Mouse (Mus musculus) CH12.LX (cell line): ENCODE measurements around the gene Gm49403. TPM values are rescaled to one million over a fixed set of nuclear protein-coding genes. Genes with fewer than 3 reads are reported as not detected.

ENCODE experiments used
- DNase-seq: peaks from one replicate; pipeline ENCODE4 v3.0.0-alpha.2; 2013; ENCODE audit errors: extremely low read depth
- H3K27ac ChIP-seq: 2 replicates; pipeline ENCODE4 v1.5.1; 2012; ENCODE audit warnings: low read depth, mild to moderate bottlenecking, control low read depth, moderate library complexity; ENCODE audit not compliant: insufficient read depth
- H3K27me3 ChIP-seq: replicated peaks from 2 replicates; pipeline ENCODE3; 2012; ENCODE audit warnings: inconsistent platforms
- H3K36me3 ChIP-seq, 2 experiments: replicated peaks in 1 of 2; 2 replicates each; pipeline versions ENCODE3 to v1.6.1; 2012; ENCODE audit warnings: inconsistent platforms in 1 of 2, low read length in 1 of 2, mild to moderate bottlenecking in 1 of 2, mixed read lengths in 1 of 2, moderate library complexity in 1 of 2; ENCODE audit not compliant: control insufficient read depth in 1 of 2, insufficient read depth in 1 of 2
- H3K4me1 ChIP-seq, 2 experiments: 2 replicates each; pipeline ENCODE4 v1.6.1; 2012; ENCODE audit warnings: inconsistent platforms in 1 of 2, moderate library complexity in 1 of 2; ENCODE audit not compliant: insufficient read depth in 2 of 2, control insufficient read depth in 1 of 2
- H3K4me2 ChIP-seq: 2 replicates; pipeline ENCODE4 v1.6.1; 2012; ENCODE audit warnings: low read depth, mild to moderate bottlenecking, control low read depth; ENCODE audit not compliant: poor library complexity, insufficient read depth, severe bottlenecking
- H3K4me3 ChIP-seq, 3 experiments: fragments of 150-350 bp in 1 of 3; sonication (generic) in 1 of 3; replicated peaks in 1 of 3; 2 replicates each; pipeline versions ENCODE3 to v1.5.1; 2011 to 2012; ENCODE audit warnings: low read depth in 2 of 3, low read length in 2 of 3, mild to moderate bottlenecking in 2 of 3, moderate library complexity in 2 of 3, control low read depth in 1 of 3, improper control_type of control experiment in 1 of 3, inconsistent platforms in 1 of 3, mixed read lengths in 1 of 3; ENCODE audit not compliant: poor library complexity in 1 of 3
- H3K79me2 ChIP-seq: replicated peaks from 2 replicates; pipeline ENCODE4 v1.6.1; 2012; ENCODE audit warnings: mild to moderate bottlenecking, moderate library complexity; ENCODE audit not compliant: control insufficient read depth, poor library complexity, insufficient read depth, severe bottlenecking; ENCODE audit errors: extremely low read depth
- H3K9ac ChIP-seq: 2 replicates; pipeline ENCODE4 v1.6.1; 2012; ENCODE audit warnings: low read depth, mild to moderate bottlenecking, control low read depth, moderate library complexity; ENCODE audit not compliant: insufficient read depth
- H3K9me3 ChIP-seq: replicated peaks from 2 replicates; pipeline ENCODE3; 2012; ENCODE audit warnings: low read length, inconsistent platforms, mixed read lengths
- BHLHE40 ChIP-seq: IDR thresholded peaks from 2 replicates; pipeline ENCODE4 v1.6.1; 2011; ENCODE audit warnings: mild to moderate bottlenecking, low read depth, low read length, improper control_type of control experiment
- CHD2 ChIP-seq: IDR thresholded peaks from 2 replicates; pipeline ENCODE4 v1.6.1; 2011; ENCODE audit warnings: low read length, improper control_type of control experiment
- CTCF ChIP-seq, 2 experiments: IDR thresholded peaks in 1 of 2; conservative IDR thresholded peaks in 1 of 2; 2 replicates each; pipeline ENCODE4 v1.5.1; 2011 to 2012; ENCODE audit warnings: low read depth in 2 of 2, low read length in 2 of 2, improper control_type of control experiment in 1 of 2, inconsistent platforms in 1 of 2, mild to moderate bottlenecking in 1 of 2, moderate library complexity in 1 of 2
- ELF1 ChIP-seq: IDR thresholded peaks from 2 replicates; pipeline ENCODE4 v1.6.1; 2014; ENCODE audit warnings: low read depth, mild to moderate bottlenecking, inconsistent platforms, low read length, improper control_type of control experiment
- EP300 ChIP-seq: IDR thresholded peaks from 2 replicates; pipeline ENCODE4 v1.6.1; 2011; ENCODE audit warnings: low read length, improper control_type of control experiment
- HCFC1 ChIP-seq: IDR thresholded peaks from 2 replicates; pipeline ENCODE4 v1.6.1; 2012; ENCODE audit warnings: low read depth, mild to moderate bottlenecking, inconsistent platforms, low read length, improper control_type of control experiment
- KAT2A ChIP-seq: IDR thresholded peaks from 2 replicates; pipeline ENCODE4 v1.6.1; 2012; ENCODE audit warnings: low read length, improper control_type of control experiment, inconsistent platforms; ENCODE audit not compliant: insufficient replicate concordance
- MAX ChIP-seq: IDR thresholded peaks from 2 replicates; pipeline ENCODE4 v1.6.1; 2011; ENCODE audit warnings: low read length, improper control_type of control experiment
- MAZ ChIP-seq: IDR thresholded peaks from 2 replicates; pipeline ENCODE4 v1.6.1; 2012; ENCODE audit warnings: low read depth, mild to moderate bottlenecking, inconsistent platforms, low read length, improper control_type of control experiment, moderate library complexity
- MEF2A ChIP-seq: IDR thresholded peaks from 2 replicates; pipeline ENCODE4 v1.6.1; 2014; ENCODE audit warnings: low read depth, mild to moderate bottlenecking, inconsistent platforms, low read length, improper control_type of control experiment, borderline replicate concordance
- MXI1 ChIP-seq: IDR thresholded peaks from 2 replicates; pipeline ENCODE4 v1.6.1; 2011; ENCODE audit warnings: mild to moderate bottlenecking, low read depth, low read length, improper control_type of control experiment
- MYC ChIP-seq: IDR thresholded peaks from 2 replicates; pipeline ENCODE4 v1.6.1; 2011; ENCODE audit warnings: low read depth, mild to moderate bottlenecking, improper control_type of control experiment, low read length
- NELFE ChIP-seq: IDR thresholded peaks from 2 replicates; pipeline ENCODE4 v1.6.1; 2011; ENCODE audit warnings: low read depth, low read length, improper control_type of control experiment
- NRF1 ChIP-seq: IDR thresholded peaks from 2 replicates; pipeline ENCODE4 v1.6.1; 2014; ENCODE audit warnings: low read depth, mild to moderate bottlenecking, inconsistent platforms, low read length, improper control_type of control experiment, moderate library complexity
- PAX5 ChIP-seq: IDR thresholded peaks from 2 replicates; pipeline ENCODE4 v1.6.1; 2012; ENCODE audit warnings: low read length, inconsistent platforms, mixed read lengths
- POLR2A ChIP-seq: IDR thresholded peaks from 2 replicates; pipeline ENCODE4 v1.6.1; 2011; ENCODE audit warnings: low read depth, mild to moderate bottlenecking, improper control_type of control experiment, low read length
- POLR2AphosphoS2 ChIP-seq: IDR thresholded peaks from 2 replicates; pipeline ENCODE4 v1.6.1; 2011; ENCODE audit warnings: low read depth, low read length, improper control_type of control experiment
- RAD21 ChIP-seq: IDR thresholded peaks from 2 replicates; pipeline ENCODE4 v1.6.1; 2011; ENCODE audit warnings: low read depth, mild to moderate bottlenecking, low read length, improper control_type of control experiment, moderate library complexity
- SIN3A ChIP-seq: IDR thresholded peaks from 2 replicates; pipeline ENCODE4 v1.6.1; 2012; ENCODE audit warnings: low read length, improper control_type of control experiment, inconsistent platforms
- SMC3 ChIP-seq: IDR thresholded peaks from 2 replicates; pipeline ENCODE4 v1.6.1; 2011; ENCODE audit warnings: low read depth, low read length, improper control_type of control experiment
- TCF12 ChIP-seq: IDR thresholded peaks from 2 replicates; pipeline ENCODE4 v1.6.1; 2014; ENCODE audit warnings: low read depth, mild to moderate bottlenecking, inconsistent platforms, low read length, improper control_type of control experiment
- UBTF ChIP-seq: IDR thresholded peaks from 2 replicates; pipeline ENCODE4 v1.6.1; 2012; ENCODE audit warnings: low read depth, mild to moderate bottlenecking, inconsistent platforms, low read length, improper control_type of control experiment, moderate library complexity
- USF1 ChIP-seq: IDR thresholded peaks from 2 replicates; pipeline ENCODE4 v1.6.1; 2014; ENCODE audit warnings: low read depth, mild to moderate bottlenecking, inconsistent platforms, low read length, improper control_type of control experiment
- USF2 ChIP-seq: conservative IDR thresholded peaks from 2 replicates; pipeline ENCODE4 v1.6.1; 2011; ENCODE audit warnings: low read depth, low read length, improper control_type of control experiment
- ZMIZ1 ChIP-seq: IDR thresholded peaks from 2 replicates; pipeline ENCODE4 v1.6.1; 2012; ENCODE audit warnings: low read depth, mild to moderate bottlenecking, inconsistent platforms, low read length, improper control_type of control experiment
- ZNF384 ChIP-seq: IDR thresholded peaks from 2 replicates; pipeline ENCODE4 v1.6.1; 2012; ENCODE audit warnings: low read depth, low read length, improper control_type of control experiment, inconsistent platforms
- dilution Hi-C: fragments of 300-500 bp; cut with MboI; formaldehyde crosslinking; loops from 2 replicates; pipeline ENCODE4 v1.14.3; 2020; ENCODE audit warnings: low sequenced_read_pairs; ENCODE audit not compliant: extremely low pct_unique_long_range_greater_than_20kb, extremely low pct_ligation_motif_present
- in situ Hi-C: fragments of 300-500 bp; cut with MboI; formaldehyde crosslinking; loops from 3 replicates; pipeline ENCODE4 v1.14.3; 2019; ENCODE audit warnings: low sequenced_read_pairs, low pct_ligation_motif_present, low pct_unique_long_range_greater_than_20kb, mixed read lengths
- polyA plus RNA-seq: library from polyadenylated mRNA; unstranded; fragments of >175 nt; gene quantifications from 2 replicates; pipeline ENCODE4 v1.2.1, GENCODE M21; 2012; ENCODE audit warnings: low read depth; ENCODE audit not compliant: insufficient read length
- total RNA-seq, 2 experiments: library from RNA; depleted of rRNA; stranded (reverse); fragments of 300-350 nt in 1 of 2; fragments of >200 nt in 1 of 2; gene quantifications; 2 replicates each; pipeline ENCODE4 v1.2.3; 2012 to 2014

Gm49403 gene
- total and polyA plus RNA-seq, 3 experiments = not detected

DNA sequence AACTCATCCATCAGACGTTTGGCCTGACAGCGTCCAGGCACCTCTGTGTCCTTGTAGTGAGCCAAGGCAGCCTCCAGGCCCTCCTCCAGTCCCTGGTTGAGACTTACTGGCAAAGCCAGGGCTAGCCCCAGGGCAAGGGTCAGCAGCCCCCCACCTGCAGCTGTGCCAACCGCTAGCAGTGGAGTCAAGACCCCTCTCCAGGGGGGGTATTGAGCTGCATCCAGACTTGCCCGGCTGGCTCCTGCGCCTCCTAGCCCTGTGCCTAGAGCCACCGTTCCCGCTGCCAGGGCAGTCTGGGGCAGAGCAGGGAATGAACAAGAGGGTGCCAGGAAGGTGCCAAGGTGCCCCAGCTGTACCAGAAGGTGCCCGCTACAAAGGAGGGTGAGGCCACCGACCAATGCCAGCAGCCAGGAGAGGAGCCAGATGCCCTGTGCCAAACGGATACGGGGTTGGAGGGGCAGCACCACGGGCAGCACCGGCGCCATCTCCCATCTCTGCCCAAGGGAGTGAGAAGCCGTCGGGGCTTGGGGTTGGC, 45.0 kb downstream of the Gm49403 start:
- dilution Hi-C loops = no loop called here
- Histone ChIP-seq H3K27ac (peak overlapping the region; percentile 48), H3K79me2 (peaks cover 6% of the 10 kb centered on the region), H3K36me3 (peaks cover 37 to 69% of the 10 kb centered on the region in 2 experiments), H3K9me3 (no peaks in the 10 kb centered on the region), H3K9ac (0 out of 2 replicates have a peak overlapping the region, but pooled peaks have one; percentile 83), H3K4me1 (peaks cover 12 to 31% of the 10 kb centered on the region in 2 experiments; a peak in 3 of 4 replicates), H3K27me3 (no peaks in the 10 kb centered on the region), H3K4me3 (peak overlapping the region; percentile 80 to 93 (median 89)), H3K4me2 (peak overlapping the region; percentile 18)
- in situ Hi-C loops = no loop called here
- no peak for DNase-seq
- TF ChIP-seq NELFE (no peak), TCF12 (no peak), POLR2A (no peak), MEF2A (no peak)

DNA sequence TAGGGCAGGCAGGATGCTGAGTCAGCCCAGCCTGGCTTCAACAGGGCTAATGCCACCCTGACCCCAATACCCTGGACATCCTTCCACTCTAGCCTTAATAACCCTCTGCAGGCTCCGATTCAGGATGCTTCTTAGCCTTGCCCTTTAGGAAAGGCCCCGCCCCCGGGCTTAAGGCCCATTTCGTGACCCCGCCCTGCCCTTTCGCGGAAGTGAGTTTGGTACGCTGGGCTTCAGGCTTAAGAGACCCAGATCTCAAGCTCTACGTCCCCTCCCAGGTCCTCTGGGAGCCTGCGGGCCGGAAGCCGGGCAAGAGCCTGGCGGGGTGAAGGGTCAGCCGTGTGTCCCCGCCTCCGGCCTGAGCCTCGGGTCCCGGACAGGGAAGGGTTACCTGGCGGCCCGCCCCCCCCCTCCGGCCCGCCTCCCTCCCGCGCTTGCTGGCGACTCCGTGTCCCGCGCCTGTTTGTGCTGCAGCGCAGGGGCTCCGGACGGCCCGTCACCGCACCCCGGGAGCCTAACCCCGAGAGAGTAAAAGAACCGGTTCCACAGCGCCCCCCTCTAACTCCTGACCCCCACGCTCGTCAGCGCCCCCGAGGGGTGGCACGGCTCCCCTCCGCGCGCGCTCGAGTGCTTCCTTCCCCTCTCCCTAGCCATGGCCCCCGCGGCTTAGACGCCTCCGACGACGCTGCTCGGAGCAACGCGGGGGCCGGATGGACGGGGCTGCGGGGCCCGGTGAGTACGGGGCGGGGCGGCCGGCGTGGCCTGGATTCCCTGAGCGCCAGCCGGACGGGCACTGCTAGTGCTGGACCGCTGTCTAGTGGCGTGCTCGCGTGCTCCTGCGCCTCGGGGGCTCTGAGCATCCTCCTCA, 45.7 kb downstream of the Gm49403 start, which contains the start of the genes Rom1 and Eml3:
Gene Rom1, minus strand, starts transcription at position 133 of the 865 bp plus-strand sequence.
Gene Eml3, plus strand, starts transcription at position 329 of the 865 bp plus-strand sequence.
- DNase-seq = peak; percentile 89
- H3K4me1 ChIP-seq = peaks cover 12 to 31% of the 10 kb centered on the region in 2 experiments; a peak in 3 of 4 replicates
- peak within 1 kb of the TSS; percentile 75 for H3K27ac ChIP-seq

More for the DNA sequence above, 45.7 kb downstream of the Gm49403 start, which contains the start of the genes Rom1 and Eml3:
- no peaks in the 10 kb centered on the region for H3K27me3 ChIP-seq
- peak within 1 kb of the TSS; percentile 80 to 93 (median 89) for H3K4me3 ChIP-seq
- peaks cover 39 to 74% of the 10 kb centered on the region in 2 experiments for H3K36me3 ChIP-seq
- dilution Hi-C loops (no loop called here), in situ Hi-C loops (no loop called here)
- no peaks in the 10 kb centered on the region for H3K9me3 ChIP-seq
- H3K79me2 ChIP-seq = peaks cover 6% of the 10 kb centered on the region; the same call in 1 of the 2 replicates
- H3K4me2 ChIP-seq = peak within 1 kb of the TSS; percentile 76
- peak; percentile 75 for TF ChIP-seq MXI1
- no peak for TF ChIP-seq ZNF384
- TF ChIP-seq EP300 = no peak
- peak; percentile 62; the same call in 1 of the 2 replicates for TF ChIP-seq POLR2A
- TF ChIP-seq MEF2A = no peak
- peak; percentile 17; the same call in 1 of the 2 replicates for TF ChIP-seq MAX
- peak; percentile 72 for TF ChIP-seq HCFC1
- no peak for TF ChIP-seq SMC3
- TF ChIP-seq CHD2 = no peak
- TF ChIP-seq ZMIZ1 = peak; percentile 57; the same call in 1 of the 2 replicates
- TF ChIP-seq KAT2A = 0 out of 2 replicates have a peak, but pooled peaks have one; percentile 53
- peak; percentile 64 for TF ChIP-seq NELFE
- TF ChIP-seq USF2 = no peak
- TF ChIP-seq NRF1 = peak; percentile 35; the same call in 1 of the 2 replicates
- peak; percentile 65 for TF ChIP-seq POLR2AphosphoS2
- peak; percentile 27; the same call in 1 of the 2 replicates for TF ChIP-seq MYC
- peak; percentile 93 for TF ChIP-seq ELF1
- TF ChIP-seq PAX5 = no peak
- no peak for TF ChIP-seq BHLHE40
- no peak for TF ChIP-seq RAD21
- peak in 1 of 2 experiments; percentile 78; a peak in 2 of 4 replicates for TF ChIP-seq CTCF (conservative IDR thresholded peaks at IDR 0.05 in 1 of 2, IDR thresholded peaks at IDR 0.05 in 1 of 2; ENCODE audit: low read depth in 2 of 2, low read length in 2 of 2)
- peak; percentile 68; the same call in 1 of the 2 replicates for TF ChIP-seq UBTF
- TF ChIP-seq MAZ = peak; percentile 91
- TF ChIP-seq TCF12 = peak; percentile 63; the same call in 1 of the 2 replicates
- peak; percentile 72 for TF ChIP-seq SIN3A
- TF ChIP-seq USF1 = no peak
- peak within 1 kb of the TSS; percentile 83 for H3K9ac ChIP-seq
